Mouse (Mus musculus) B cell, adult 67 days (primary cell): ENCODE measurements around the gene Nova1. TPM values are rescaled to one million over a fixed set of nuclear protein-coding genes. Genes with fewer than 3 reads are reported as not detected.

Experiments used
- total RNA-seq, 2 experiments: library from RNA; stranded (reverse); gene quantifications; 4 replicates each; pipeline ENCODE4 v1.2.4; 2023

The Nova1 gene
- not detected for total RNA-seq

GRCm38 (mm10) chr12:46818856-46819347 lies at the start of gene Nova1:
Gene Nova1 (minus strand): TSS chr12:46818929.

